Mouse (Mus musculus) testis, adult 2 months (tissue): ENCODE measurements around the gene Prpf31. TPM values are rescaled to one million over a fixed set of nuclear protein-coding genes. Genes with fewer than 3 reads are reported as not detected.

Source experiments
- H3K27ac ChIP-seq: fragments of 200-500 bp; 2 replicates; pipeline ENCODE4 v1.5.1; 2012; ENCODE audit warnings: low read depth, low read length; ENCODE audit not compliant: control insufficient read depth, insufficient read depth
- H3K27me3 ChIP-seq: fragments of 200-500 bp; 2 replicates; pipeline ENCODE4 v1.6.1; 2012; ENCODE audit warnings: mild to moderate bottlenecking, low read length, moderate library complexity; ENCODE audit not compliant: control insufficient read depth, insufficient read depth
- H3K36me3 ChIP-seq: fragments of 200-500 bp; 2 replicates; pipeline ENCODE4 v1.6.1; 2012; ENCODE audit warnings: mild to moderate bottlenecking, low read length; ENCODE audit not compliant: control insufficient read depth, insufficient read depth
- H3K4me1 ChIP-seq: fragments of 200-500 bp; 2 replicates; pipeline ENCODE4 v1.6.1; 2012; ENCODE audit warnings: low read length; ENCODE audit not compliant: control insufficient read depth, insufficient read depth
- H3K4me3 ChIP-seq: fragments of 200-500 bp; 2 replicates; pipeline ENCODE4 v1.5.1; 2012; ENCODE audit warnings: low read depth, mild to moderate bottlenecking, low read length, moderate library complexity, mixed read lengths; ENCODE audit not compliant: control insufficient read depth
- CTCF ChIP-seq: fragments of 200-500 bp; IDR thresholded peaks from 2 replicates; pipeline ENCODE4 v1.5.1; 2012; ENCODE audit warnings: low read depth, mild to moderate bottlenecking, inconsistent platforms, low read length, moderate library complexity; ENCODE audit not compliant: control insufficient read depth, insufficient read depth, insufficient replicate concordance
- POLR2A ChIP-seq: fragments of 200-500 bp; IDR thresholded peaks from 2 replicates; pipeline ENCODE4 v1.6.1; 2012; ENCODE audit warnings: low read depth, mild to moderate bottlenecking, inconsistent platforms, low read length, moderate library complexity; ENCODE audit not compliant: control insufficient read depth
- polyA plus RNA-seq: library from polyadenylated mRNA; depleted of rRNA; stranded (reverse); fragments of >200 nt; gene quantifications from 2 replicates; pipeline ENCODE4 v1.2.3, GENCODE M21; 2012

Prpf31 gene
- polyA plus RNA-seq, 1 experiment, result 26.4 TPM

GRCm38 (mm10) chr7:3674507-3675227 is 44.9 kb downstream of the Prpf31 start:
- H3K27ac ChIP-seq, result no peak overlapping the region
- H3K4me1 ChIP-seq, result peaks cover 8% of the 10 kb centered on the region
- no peak overlapping the region for H3K4me3 ChIP-seq
- no peaks in the 10 kb centered on the region for H3K27me3 ChIP-seq
- H3K36me3 ChIP-seq, result no peaks in the 10 kb centered on the region
- TF ChIP-seq POLR2A, result no peak
- peak; percentile 84; the same call in 1 of the 2 replicates for TF ChIP-seq CTCF

GRCm38 (mm10) chr7:3675228-3675548 is 45.4 kb downstream of the Prpf31 start:
- H3K4me3 ChIP-seq, result no peak overlapping the region
- TF ChIP-seq POLR2A (no peak), CTCF (no peak)
- no peaks in the 10 kb centered on the region for H3K27me3 ChIP-seq
- H3K36me3 ChIP-seq, result no peaks in the 10 kb centered on the region
- H3K4me1 ChIP-seq, result peaks cover 8% of the 10 kb centered on the region
- no peak overlapping the region for H3K27ac ChIP-seq

GRCm38 (mm10) chr7:3676371-3676770 is 46.6 kb downstream of the Prpf31 start:
- H3K4me3 ChIP-seq, result no peak overlapping the region
- H3K4me1 ChIP-seq, result peaks cover 4% of the 10 kb centered on the region
- H3K36me3 ChIP-seq, result no peaks in the 10 kb centered on the region
- H3K27me3 ChIP-seq, result no peaks in the 10 kb centered on the region
- no peak for TF ChIP-seq POLR2A
- no peak for TF ChIP-seq CTCF
- no peak overlapping the region for H3K27ac ChIP-seq

GRCm38 (mm10) chr7:3677342-3677741 is 47.6 kb downstream of the Prpf31 start, which contains the start of gene Tmc4:
Gene Tmc4, minus strand, starts transcription at chr7:3677553.
- no peak within 1 kb of the TSS for H3K27ac ChIP-seq
- no peaks in the 10 kb centered on the region for H3K4me1 ChIP-seq
- TF ChIP-seq POLR2A (no peak), CTCF (no peak)
- no peak within 1 kb of the TSS for H3K4me3 ChIP-seq
- H3K27me3 ChIP-seq, result no peaks in the 10 kb centered on the region
- H3K36me3 ChIP-seq, result no peaks in the 10 kb centered on the region

- H3K27ac ChIP-seq, result no peak overlapping the region
- peak overlapping the region; percentile 27; the same call in 1 of the 2 replicates for H3K4me3 ChIP-seq
- H3K4me1 ChIP-seq, result peaks cover 6% of the 10 kb centered on the region
- H3K36me3 ChIP-seq, result no peaks in the 10 kb centered on the region
- H3K27me3 ChIP-seq, result no peaks in the 10 kb centered on the region
- TF ChIP-seq POLR2A (no peak), CTCF (no peak)
Observed at GRCm38 (mm10) chr7:3683908-3684550, 54.2 kb downstream of the Prpf31 start.

- TF ChIP-seq CTCF, result no peak
- TF ChIP-seq POLR2A, result no peak
- peaks cover 6% of the 10 kb centered on the region for H3K4me1 ChIP-seq
- no peak overlapping the region for H3K4me3 ChIP-seq
- no peak overlapping the region for H3K27ac ChIP-seq
- H3K36me3 ChIP-seq, result no peaks in the 10 kb centered on the region
- H3K27me3 ChIP-seq, result no peaks in the 10 kb centered on the region
Observed at GRCm38 (mm10) chr7:3684698-3685097, 54.9 kb downstream of the Prpf31 start.

GRCm38 (mm10) chr7:3685400-3686187 is 55.8 kb downstream of the Prpf31 start:
- Histone ChIP-seq H3K27me3 (no peaks in the 10 kb centered on the region), H3K4me3 (peak overlapping the region; percentile 3), H3K36me3 (no peaks in the 10 kb centered on the region), H3K4me1 (peaks cover 6% of the 10 kb centered on the region), H3K27ac (no peak overlapping the region)
- TF ChIP-seq POLR2A (no peak), CTCF (no peak)
